Mouse (Mus musculus): Measurements from ENCODE around the gene Gdf15. TPM values are rescaled to one million over a fixed set of nuclear protein-coding genes. Genes with fewer than 3 reads are reported as not detected.

Gene Gdf15
- 1.8 and 2.2 TPM in 2 replicates for polyA plus RNA-seq (2012; rRNA removed)

- no peak for DNase-seq (ENCODE audit: low read depth, low spot score)
- 84% methylated on average over 6 of the region's 6 CpGs for WGBS
Measured at GRCm38 (mm10) chr8:70632346-70632892, at the start of gene Gdf15. TSS of gene Gdf15 (minus strand) at chr8:70632456.

GRCm38 (mm10) chr8:70681410-70681809 is 49.2 kb upstream of the Gdf15 start:
- WGBS, result 72% methylated on average over 3 of the region's 3 CpGs

GRCm38 (mm10) chr8:70680039-70680438 is 47.8 kb upstream of the Gdf15 start:
- 31% methylated on average over 3 of the region's 3 CpGs for WGBS
- no peak for DNase-seq (ENCODE audit: low read depth, low spot score)

More at GRCm38 (mm10) chr8:70681410-70681809, 49.2 kb upstream of the Gdf15 start:
- DNase-seq (ENCODE audit: low read depth, low spot score), result no peak

- DNase-seq (ENCODE audit: low read depth, low spot score), result no peak
- 43% methylated on average over 4 of the region's 4 CpGs for WGBS
Measured at GRCm38 (mm10) chr8:70679404-70679803, 47.1 kb upstream of the Gdf15 start.

GRCm38 (mm10) chr8:70678679-70679078 is 46.4 kb upstream of the Gdf15 start:
- DNase-seq (ENCODE audit: low read depth, low spot score), result no peak

GRCm38 (mm10) chr8:70677451-70678080 is 45.3 kb upstream of the Gdf15 start:
- no peak for DNase-seq (ENCODE audit: low read depth, low spot score)
- 81% methylated on average over 15 of the region's 15 CpGs for WGBS

- DNase-seq (ENCODE audit: low read depth, low spot score), result no peak
- WGBS, result 86% methylated on average over 1 of the region's 1 CpGs
Measured at GRCm38 (mm10) chr8:70675336-70675735, 43.1 kb upstream of the Gdf15 start.

GRCm38 (mm10) chr8:70674716-70675115 is 42.5 kb upstream of the Gdf15 start:
- WGBS, result 27% methylated on average over 4 of the region's 4 CpGs

GRCm38 (mm10) chr8:70674109-70674508 is 41.9 kb upstream of the Gdf15 start:
- no peak for DNase-seq (ENCODE audit: low read depth, low spot score)
- 32% methylated on average over 3 of the region's 3 CpGs for whole genome bisulfite sequencing

More at GRCm38 (mm10) chr8:70674716-70675115, 42.5 kb upstream of the Gdf15 start:
- DNase-seq (ENCODE audit: low read depth, low spot score), result no peak

GRCm38 (mm10) chr8:70673079-70673856 is 41.0 kb upstream of the Gdf15 start, which contains the start of gene Lsm4:
TSS of gene Lsm4 (plus strand) at chr8:70673248.
- peak; percentile 93 for DNase-seq (ENCODE audit: low read depth, low spot score)
- WGBS, result under 1% methylated on average over 60 of the region's 60 CpGs

- 31% methylated on average over 19 of the region's 19 CpGs for WGBS
- no peak for DNase-seq (ENCODE audit: low read depth, low spot score)
Measured at GRCm38 (mm10) chr8:70672325-70673078, 40.2 kb upstream of the Gdf15 start.

GRCm38 (mm10) chr8:70671615-70672324 is 39.5 kb upstream of the Gdf15 start:
- WGBS, result 76% methylated on average over 10 of the region's 10 CpGs
- DNase-seq (ENCODE audit: low read depth, low spot score), result no peak

- 20% methylated on average over 5 of the region's 5 CpGs for WGBS
- no peak for DNase-seq (ENCODE audit: low read depth, low spot score)
Measured at GRCm38 (mm10) chr8:70667071-70667470, 34.8 kb upstream of the Gdf15 start.

- WGBS, result 40% methylated on average over 2 of the region's 2 CpGs
- DNase-seq (ENCODE audit: low read depth, low spot score), result no peak
Measured at GRCm38 (mm10) chr8:70665599-70665998, 33.3 kb upstream of the Gdf15 start.

- WGBS, result 62% methylated on average over 3 of the region's 3 CpGs
- DNase-seq (ENCODE audit: low read depth, low spot score), result no peak
Measured at GRCm38 (mm10) chr8:70664631-70665030, 32.4 kb upstream of the Gdf15 start.

GRCm38 (mm10) chr8:70663691-70664090 is 31.4 kb upstream of the Gdf15 start:
- no peak for DNase-seq (ENCODE audit: low read depth, low spot score)
- 37% methylated on average over 4 of the region's 4 CpGs for WGBS

- 4% methylated on average over 14 of the region's 14 CpGs for WGBS
- no peak for DNase-seq (ENCODE audit: low read depth, low spot score)
Measured at GRCm38 (mm10) chr8:70660273-70660725, 28.0 kb upstream of the Gdf15 start, which contains the start of gene Pgpep1. TSS of gene Pgpep1 (minus strand) at chr8:70660388.

- 1% methylated on average over 44 of the region's 44 CpGs for WGBS
- DNase-seq (ENCODE audit: low read depth, low spot score), result no peak
Measured at GRCm38 (mm10) chr8:70659604-70660272, 27.5 kb upstream of the Gdf15 start.
